ENCODE assay signal across 8 mouse cellular contexts in the genomic region with DNA sequence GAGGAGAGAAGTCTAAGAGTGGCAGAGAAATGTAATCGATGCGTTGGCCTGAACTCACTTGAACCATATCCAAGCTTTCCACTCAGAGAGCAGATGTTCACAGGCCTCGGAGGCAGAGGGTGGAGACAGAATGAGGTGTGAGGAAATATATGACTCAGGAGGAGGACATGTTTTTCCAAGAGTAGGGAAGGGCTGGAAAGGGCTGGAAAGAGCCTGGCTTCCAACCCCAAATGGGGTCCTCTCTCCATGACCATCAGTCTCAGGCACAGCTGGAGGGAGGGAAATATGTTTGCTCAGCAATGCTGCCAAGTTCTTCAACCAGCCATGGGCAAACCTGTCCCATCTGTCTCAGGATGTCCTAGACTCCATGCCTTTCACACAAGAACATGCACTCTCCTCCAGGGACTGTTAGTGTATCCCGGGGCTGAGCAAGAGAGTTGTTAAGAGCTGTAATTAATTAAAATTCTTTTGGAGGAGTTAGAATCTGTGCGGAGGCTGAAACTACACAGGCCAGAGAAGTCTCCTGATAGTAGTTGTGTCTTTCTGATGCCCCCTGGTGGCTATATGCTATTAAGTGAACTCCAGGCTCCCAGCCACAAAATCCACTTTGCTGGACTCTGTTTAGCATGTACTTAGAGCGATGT. TPM values are rescaled to one million over a fixed set of nuclear protein-coding genes. Genes with fewer than 3 reads are reported as not detected.
DNase-seq lines count a peak whose midpoint lies in the region; ATAC-seq and TF ChIP-seq lines count a peak whose summit lies in the region.

No protein-coding gene starts in this region.

- peak overlapping the region; percentile 13; the same call in 1 of the 2 replicates for H3K27ac ChIP-seq in heart, embryonic 13.5 days (replicated peaks)
- H3K27ac ChIP-seq in kidney, embryonic 15.5 days = peak overlapping the region; percentile 65; the same call in 1 of the 2 replicates
- H3K27ac ChIP-seq in limb, embryonic 15.5 days = peak overlapping the region; percentile 94
- no peak overlapping the region for H3K27ac ChIP-seq in midbrain, postnatal 0 days (ENCODE audit: low read depth, low read length)

- H3K9me3 ChIP-seq in heart, embryonic 13.5 days = no peaks in the 10 kb centered on the region
- no peaks in the 10 kb centered on the region for H3K9me3 ChIP-seq in kidney, embryonic 15.5 days (replicated peaks)
- no peaks in the 10 kb centered on the region for H3K9me3 ChIP-seq in limb, embryonic 15.5 days
- no peaks in the 10 kb centered on the region for H3K9me3 ChIP-seq in midbrain, postnatal 0 days (ENCODE audit: low read length)

- H3K9ac ChIP-seq in heart, embryonic 13.5 days = no peak overlapping the region
- H3K9ac ChIP-seq in kidney, embryonic 15.5 days = no peak overlapping the region
- H3K9ac ChIP-seq in limb, embryonic 15.5 days = no peak overlapping the region
- no peak overlapping the region for H3K9ac ChIP-seq in midbrain, postnatal 0 days (replicated peaks; ENCODE audit: low read length, poor library complexity, severe bottlenecking)

- peaks cover 3% of the 10 kb centered on the region for H3K27me3 ChIP-seq in heart, embryonic 13.5 days (replicated peaks)
- peaks cover 6% of the 10 kb centered on the region for H3K27me3 ChIP-seq in kidney, embryonic 15.5 days
- no peaks in the 10 kb centered on the region for H3K27me3 ChIP-seq in limb, embryonic 15.5 days
- H3K27me3 ChIP-seq in midbrain, postnatal 0 days (ENCODE audit: insufficient read depth, low read length) = no peaks in the 10 kb centered on the region

- H3K4me1 ChIP-seq in heart, embryonic 13.5 days = peaks cover 9% of the 10 kb centered on the region
- H3K4me1 ChIP-seq in kidney, embryonic 15.5 days = peaks cover 12% of the 10 kb centered on the region; the same call in 1 of the 2 replicates
- peaks cover 37% of the 10 kb centered on the region for H3K4me1 ChIP-seq in limb, embryonic 15.5 days
- no peaks in the 10 kb centered on the region for H3K4me1 ChIP-seq in midbrain, postnatal 0 days (ENCODE audit: insufficient read depth, low read length)

- 23% methylated on average over 6 of the region's 6 CpGs for whole genome bisulfite sequencing in heart, embryonic 13.5 days
- WGBS in kidney, embryonic 15.5 days = 18% methylated on average over 6 of the region's 6 CpGs
- 9% methylated on average over 6 of the region's 6 CpGs for WGBS in limb, embryonic 15.5 days
- 42% methylated on average over 6 of the region's 6 CpGs for WGBS in midbrain, postnatal 0 days

- peak; percentile 49; the same call in 1 of the 2 replicates for ATAC-seq in heart, embryonic 13.5 days (ENCODE audit: extremely low read depth, insufficient number of reproducible peaks, low FRiP score, low TSS enrichment)
- peak; percentile 84 for ATAC-seq in kidney, embryonic 15.5 days (replicated peaks; ENCODE audit: low FRiP score)
- peak; percentile 93 for ATAC-seq in limb, embryonic 15.5 days (ENCODE audit: insufficient number of reproducible peaks, low FRiP score, low TSS enrichment, low read depth)
- ATAC-seq in midbrain, postnatal 0 days (ENCODE audit: low FRiP score) = peak; percentile 72

- H3K4me2 ChIP-seq in heart, embryonic 13.5 days = no peak overlapping the region
- H3K4me2 ChIP-seq in kidney, embryonic 15.5 days = no peak overlapping the region
- peak overlapping the region; percentile 30 for H3K4me2 ChIP-seq in limb, embryonic 15.5 days
- H3K4me2 ChIP-seq in midbrain, postnatal 0 days (ENCODE audit: low read depth, low read length, poor library complexity, severe bottlenecking) = no peak overlapping the region

- TF ChIP-seq CTCF in brain, embryonic 14.5 days (IDR thresholded peaks at IDR 0.05; ENCODE audit: borderline replicate concordance, extremely low read depth, insufficient read depth, insufficient read length) = peak; percentile 66; the same call in 1 of the 2 replicates
- peak; percentile 79 for TF ChIP-seq CTCF in midbrain, postnatal 0 days (IDR thresholded peaks at IDR 0.05)

- no peak for TF ChIP-seq POLR2A in brain, embryonic 14.5 days (IDR thresholded peaks at IDR 0.05; ENCODE audit: borderline replicate concordance, extremely low read depth, insufficient read depth, insufficient read length, poor library complexity, severe bottlenecking)

- no peak overlapping the region for H3K4me3 ChIP-seq in heart, embryonic 13.5 days
- no peak overlapping the region for H3K4me3 ChIP-seq in kidney, embryonic 15.5 days (replicated peaks)
- no peak overlapping the region for H3K4me3 ChIP-seq in limb, embryonic 15.5 days
- H3K4me3 ChIP-seq in midbrain, postnatal 0 days (ENCODE audit: low read depth, low read length) = no peak overlapping the region

- DNase-seq in CD4-positive helper T cell, adult 2 months (ENCODE audit: low read depth, low spot score) = peak; percentile 65
- DNase-seq in brain, embryonic 14.5 days (ENCODE audit: low read depth) = peak; percentile 86
- DNase-seq in fat pad, adult 2 months (ENCODE audit: extremely low read depth, low read depth, low spot score) = peak; percentile 90
- peak; percentile 85 for DNase-seq in midbrain, postnatal 0 days (ENCODE audit: low spot score)
- DNase-seq in spleen, postnatal 36 days (ENCODE audit: low spot score in 2 of 2) = peak; percentile 47 to 64

- no peaks in the 10 kb centered on the region for H3K36me3 ChIP-seq in heart, embryonic 13.5 days
- no peaks in the 10 kb centered on the region for H3K36me3 ChIP-seq in kidney, embryonic 15.5 days
- no peaks in the 10 kb centered on the region for H3K36me3 ChIP-seq in limb, embryonic 15.5 days
- no peaks in the 10 kb centered on the region for H3K36me3 ChIP-seq in midbrain, postnatal 0 days (ENCODE audit: insufficient read depth, low read length)

RNA-seq across cellular contexts. Expression of a gene that starts 31.4 kb away (rescaled TPM):
- polyA plus RNA-seq in brain, embryonic 14.5 days (2012; rRNA removed) = 0.03 and 0.05 TPM in 2 replicates
- 0.07 TPM in 1 of 2 replicates, not detected in the other for polyA plus RNA-seq in heart, embryonic 13.5 days (2015; fragmentation: Nextera tagmentation; extraction: Ambion mirVana)
- 0.05 and 0.10 TPM in 2 replicates for polyA plus RNA-seq in kidney, embryonic 15.5 days (2015; fragmentation: Nextera tagmentation; extraction: Ambion mirVana)
- polyA plus RNA-seq in limb, embryonic 15.5 days (2015; fragmentation: Nextera tagmentation; extraction: Ambion mirVana) = 1.3 and 1.5 TPM in 2 replicates
- not detected in 2 replicates for total RNA-seq in midbrain, postnatal 0 days (2014; rRNA removed)
- polyA plus RNA-seq in midbrain, postnatal 0 days (2015; fragmentation: Nextera tagmentation; extraction: Ambion mirVana) = not detected in 2 replicates

RNA-seq across cellular contexts. Expression of a gene that starts 48.7 kb away (rescaled TPM):
- polyA plus RNA-seq in brain, embryonic 14.5 days (2012; rRNA removed) = 14.5 and 14.7 TPM in 2 replicates
- polyA plus RNA-seq in heart, embryonic 13.5 days (2015; fragmentation: Nextera tagmentation; extraction: Ambion mirVana) = 25.4 and 27.1 TPM in 2 replicates
- polyA plus RNA-seq in kidney, embryonic 15.5 days (2015; fragmentation: Nextera tagmentation; extraction: Ambion mirVana) = 43.3 and 45.1 TPM in 2 replicates
- 95.9 and 103 TPM in 2 replicates for polyA plus RNA-seq in limb, embryonic 15.5 days (2015; fragmentation: Nextera tagmentation; extraction: Ambion mirVana)
- total RNA-seq in midbrain, postnatal 0 days (2014; rRNA removed) = 8.6 and 10.6 TPM in 2 replicates
- polyA plus RNA-seq in midbrain, postnatal 0 days (2015; fragmentation: Nextera tagmentation; extraction: Ambion mirVana) = 12.7 and 13.3 TPM in 2 replicates
